Comparison of ENCODE assay signal across 28 mouse cellular contexts in the genomic region with DNA sequence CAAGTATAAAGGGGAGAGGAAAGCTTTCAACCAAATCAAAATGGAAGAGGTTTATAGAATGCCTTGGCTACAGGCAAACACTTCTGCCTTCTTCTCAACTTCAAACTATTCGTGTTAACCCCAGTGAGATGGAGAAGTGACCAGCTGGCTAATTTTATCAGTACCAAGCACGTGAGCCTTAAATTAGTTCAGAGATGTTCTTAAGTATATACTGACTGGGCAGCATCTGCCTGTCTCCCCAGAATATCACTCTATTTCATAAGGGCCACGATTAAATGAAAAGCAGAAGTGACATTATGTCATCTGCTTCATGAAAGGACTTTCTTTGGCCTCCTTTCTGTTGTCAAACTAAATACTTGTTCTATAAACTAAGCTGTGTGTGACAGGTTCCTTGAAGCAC.
"Had no signal": no experiment of that assay in that cellular context is flagged by ENCODE, and none has a peak within 500 bp of the region (broad histone marks: within the 10 kb centered on the region; RNA-seq: fewer than 3 reads in every experiment).

No protein-coding gene starts in this region.

- H3K9ac ChIP-seq: embryonic facial prominence, embryonic 12.5 days; embryonic facial prominence, embryonic 13.5 days; embryonic facial prominence, embryonic 15.5 days; forebrain, embryonic 12.5 days; forebrain, embryonic 13.5 days; forebrain, embryonic 15.5 days; forebrain, postnatal 0 days had no signal

- ATAC-seq: forebrain, embryonic 13.5 days; forebrain, embryonic 14.5 days; forebrain, embryonic 15.5 days; forebrain, embryonic 16.5 days; forebrain, postnatal 0 days had no signal

- H3K9me3 ChIP-seq: embryonic facial prominence, embryonic 10.5 days; embryonic facial prominence, embryonic 12.5 days; embryonic facial prominence, embryonic 13.5 days; embryonic facial prominence, embryonic 15.5 days; forebrain, embryonic 12.5 days; forebrain, embryonic 13.5 days; forebrain, embryonic 15.5 days; heart, embryonic 10.5 days had no signal

- H3K27ac ChIP-seq: embryonic facial prominence, embryonic 10.5 days; embryonic facial prominence, embryonic 12.5 days; embryonic facial prominence, embryonic 13.5 days; embryonic facial prominence, embryonic 15.5 days; forebrain, embryonic 10.5 days; forebrain, embryonic 12.5 days; forebrain, embryonic 13.5 days; forebrain, embryonic 15.5 days; gastrocnemius, adult 2 months; heart, adult 2 months; heart, embryonic 10.5 days had no signal

- DNase-seq: cerebellum, adult 9-10 months; cerebellum, adult 9-11 months; cerebellum, postnatal 10 days; cerebellum, postnatal 14 days; cerebellum, postnatal 25 days; cerebellum, postnatal 36 days; embryo, embryonic 11 days; forebrain, postnatal 0 days; gastrocnemius, adult 2 months; gastrocnemius, postnatal 10 days; gastrocnemius, postnatal 14 days; gastrocnemius, postnatal 25 days; gastrocnemius, postnatal 36 days; heart, adult 11 months; heart, adult 18-20 months; heart, adult 2 months had no signal

- H3K4me1 ChIP-seq: embryonic facial prominence, embryonic 10.5 days; embryonic facial prominence, embryonic 12.5 days; forebrain, embryonic 10.5 days; forebrain, embryonic 12.5 days; forebrain, embryonic 13.5 days; forebrain, embryonic 15.5 days; heart, embryonic 10.5 days had no signal

- H3K36me3 ChIP-seq: embryonic facial prominence, embryonic 10.5 days; embryonic facial prominence, embryonic 12.5 days; embryonic facial prominence, embryonic 13.5 days; embryonic facial prominence, embryonic 15.5 days; forebrain, embryonic 10.5 days; forebrain, embryonic 12.5 days; forebrain, embryonic 15.5 days; heart, embryonic 10.5 days had no signal

- H3K27me3 ChIP-seq: embryonic facial prominence, embryonic 12.5 days; embryonic facial prominence, embryonic 13.5 days; embryonic facial prominence, embryonic 15.5 days; forebrain, embryonic 12.5 days; forebrain, embryonic 13.5 days; forebrain, embryonic 15.5 days had no signal

- H3K4me3 ChIP-seq: embryonic facial prominence, embryonic 10.5 days; embryonic facial prominence, embryonic 12.5 days; embryonic facial prominence, embryonic 13.5 days; embryonic facial prominence, embryonic 15.5 days; erythroblast, embryonic 14.5 days; forebrain, embryonic 10.5 days; forebrain, embryonic 12.5 days; forebrain, embryonic 13.5 days; forebrain, embryonic 15.5 days; gastrocnemius, adult 2 months; heart, adult 2 months; heart, embryonic 10.5 days had no signal
